Mouse (Mus musculus): ENCODE data around the gene Kbtbd13.

Kbtbd13 gene

GRCm38 (mm10) chr9:65391613-65391964, at the start of gene Kbtbd13:
TSS of gene Kbtbd13 (minus strand) at chr9:65391652.
- in situ Hi-C loops (cut with MboI; ENCODE audit: low sequenced_read_pairs): no loop called here

GRCm38 (mm10) chr9:65435671-65436301, 44.3 kb upstream of the Kbtbd13 start, which contains the start of gene Mtfmt:
TSS of gene Mtfmt (plus strand) at chr9:65435782.
- in situ Hi-C loops (cut with MboI; ENCODE audit: low sequenced_read_pairs): loop anchor here (25.0 kb wide), 1 partner anchor 152 kb away; the partner anchor contains the start of genes Pif1 and Plekho2

GRCm38 (mm10) chr9:65435211-65435610, 43.8 kb upstream of the Kbtbd13 start:
- in situ Hi-C loops (cut with MboI; ENCODE audit: low sequenced_read_pairs): loop anchor here (25.0 kb wide), 1 partner anchor 152 kb away; the partner anchor contains the start of genes Pif1 and Plekho2

DNA sequence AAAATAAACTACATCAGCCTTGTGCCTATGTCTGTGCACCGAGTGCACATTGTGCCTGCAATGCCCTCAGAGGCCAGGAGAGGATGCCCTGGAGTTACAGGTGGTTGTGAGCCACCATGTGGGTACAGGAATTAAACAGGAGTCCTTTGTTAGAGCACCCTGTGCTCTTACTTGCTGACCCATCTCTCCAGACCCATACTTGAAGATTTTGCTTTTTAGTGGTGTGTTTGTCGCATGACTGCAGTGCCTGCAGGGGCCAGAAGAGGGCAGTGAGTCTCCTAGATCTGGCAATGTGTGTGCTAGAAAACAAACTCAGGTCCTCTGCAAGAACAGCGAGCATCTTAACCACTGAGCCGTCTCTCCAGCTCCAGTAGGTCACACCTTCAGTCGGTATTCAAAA, 42.7 kb upstream of the Kbtbd13 start:
- in situ Hi-C loops (cut with MboI; ENCODE audit: low sequenced_read_pairs): loop anchor here (25.0 kb wide), 1 partner anchor 153 kb away; the partner anchor contains the start of genes Pif1 and Plekho2

DNA sequence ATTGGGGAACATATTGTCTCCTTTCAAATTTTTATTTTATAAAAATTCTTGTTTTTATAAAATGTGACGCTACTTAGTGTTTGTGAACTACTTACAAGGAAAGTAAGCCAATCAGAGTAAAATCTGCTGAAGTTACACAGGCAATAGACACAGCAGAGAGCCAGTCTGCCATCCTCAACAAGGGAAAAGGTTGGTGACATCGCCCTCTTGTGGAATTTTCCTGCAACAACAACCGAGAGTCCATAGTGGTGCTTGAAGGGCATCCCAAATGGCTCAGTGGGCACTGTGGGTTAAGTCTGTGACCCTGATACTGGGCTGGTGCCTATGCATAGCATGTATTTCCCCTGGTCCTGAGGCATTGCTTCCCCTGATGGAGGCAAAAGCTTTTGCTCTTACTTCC, 40.8 kb upstream of the Kbtbd13 start:
- in situ Hi-C loops (cut with MboI; ENCODE audit: low sequenced_read_pairs): loop anchor here (25.0 kb wide), 1 partner anchor 155 kb away; the partner anchor contains the start of genes Pif1 and Plekho2

DNA sequence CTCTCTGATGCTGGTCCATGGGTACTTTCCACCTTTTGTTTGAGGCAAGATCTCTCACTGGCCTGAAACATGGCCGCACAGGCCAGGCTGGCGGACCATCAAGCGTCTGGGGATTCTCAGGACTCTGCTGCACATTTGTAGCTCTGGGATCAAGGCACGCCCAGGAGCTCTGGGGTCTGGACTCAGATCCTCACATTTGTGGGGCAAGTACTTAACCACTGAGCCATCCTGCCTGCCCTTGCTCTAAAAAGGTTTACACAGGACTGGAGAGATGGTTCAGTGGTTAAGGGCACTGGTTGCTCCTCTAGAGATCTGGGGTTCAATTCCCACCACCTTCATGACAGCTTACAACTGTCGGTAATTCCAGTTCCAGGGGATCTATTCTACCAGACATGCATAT, 39.5 kb upstream of the Kbtbd13 start:
- in situ Hi-C loops (cut with MboI; ENCODE audit: low sequenced_read_pairs): loop anchor here (25.0 kb wide), 1 partner anchor 156 kb away; the partner anchor contains the start of genes Pif1 and Plekho2

- in situ Hi-C loops (cut with MboI; ENCODE audit: low sequenced_read_pairs): loop anchor here (25.0 kb wide), 1 partner anchor 157 kb away; the partner anchor contains the start of genes Pif1 and Plekho2
Observed at GRCm38 (mm10) chr9:65430401-65430800, 38.9 kb upstream of the Kbtbd13 start.

- in situ Hi-C loops (cut with MboI; ENCODE audit: low sequenced_read_pairs): loop anchor here (25.0 kb wide), 1 partner anchor 159 kb away; the partner anchor contains the start of genes Pif1 and Plekho2
Observed at GRCm38 (mm10) chr9:65428003-65428402, 36.6 kb upstream of the Kbtbd13 start.

GRCm38 (mm10) chr9:65427511-65427910, 36.1 kb upstream of the Kbtbd13 start:
- in situ Hi-C loops (cut with MboI; ENCODE audit: low sequenced_read_pairs): loop anchor here (25.0 kb wide), 1 partner anchor 160 kb away; the partner anchor contains the start of genes Pif1 and Plekho2

DNA sequence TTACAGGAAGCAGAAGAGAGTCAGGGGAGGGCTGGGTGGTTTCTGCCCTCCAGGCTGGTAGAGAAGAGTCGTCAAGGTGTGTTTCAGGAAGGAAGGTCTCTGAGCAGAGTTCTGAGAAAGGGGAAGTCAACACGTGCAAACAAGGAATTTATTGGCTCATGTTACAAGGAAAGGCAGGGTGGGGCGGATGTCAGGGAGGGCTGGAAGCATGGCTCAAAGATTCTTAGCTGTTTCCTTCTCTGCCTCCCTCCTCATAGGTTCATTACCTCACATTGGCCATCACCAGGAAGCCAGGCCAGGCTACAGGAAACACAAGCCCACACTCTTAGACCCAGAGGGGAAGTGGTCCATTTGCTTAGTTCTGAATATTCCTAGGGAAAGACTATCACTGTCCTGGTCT, 32.9 kb upstream of the Kbtbd13 start:
- in situ Hi-C loops (cut with MboI; ENCODE audit: low sequenced_read_pairs): no loop called here

GRCm38 (mm10) chr9:65422760-65423501, 31.5 kb upstream of the Kbtbd13 start, which contains the start of gene Slc51b:
TSS of gene Slc51b (minus strand) at chr9:65422955.
- in situ Hi-C loops (cut with MboI; ENCODE audit: low sequenced_read_pairs): no loop called here

DNA sequence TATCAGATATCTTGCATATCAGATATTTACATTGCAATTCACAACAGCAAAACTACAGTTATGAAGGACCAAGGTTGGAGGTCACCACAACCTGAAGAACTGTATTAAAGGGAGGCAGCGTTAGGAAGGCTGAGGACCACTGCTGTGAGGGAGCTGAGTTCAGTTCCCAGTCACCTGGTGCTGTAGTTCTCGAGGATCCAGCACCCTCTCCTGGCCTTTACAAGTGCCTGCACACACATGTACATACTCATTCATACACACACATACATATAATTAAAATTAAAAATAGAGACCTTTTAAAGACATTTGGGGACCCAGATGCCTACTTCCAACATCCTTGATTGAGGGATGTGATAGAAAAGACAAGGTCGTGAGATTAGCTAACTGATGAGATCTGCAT, 28.2 kb upstream of the Kbtbd13 start:
- in situ Hi-C loops (cut with MboI; ENCODE audit: low sequenced_read_pairs): no loop called here

GRCm38 (mm10) chr9:65417738-65418137, 26.3 kb upstream of the Kbtbd13 start:
- in situ Hi-C loops (cut with MboI; ENCODE audit: low sequenced_read_pairs): no loop called here

GRCm38 (mm10) chr9:65411326-65411725, 19.9 kb upstream of the Kbtbd13 start:
- in situ Hi-C loops (cut with MboI; ENCODE audit: low sequenced_read_pairs): no loop called here

DNA sequence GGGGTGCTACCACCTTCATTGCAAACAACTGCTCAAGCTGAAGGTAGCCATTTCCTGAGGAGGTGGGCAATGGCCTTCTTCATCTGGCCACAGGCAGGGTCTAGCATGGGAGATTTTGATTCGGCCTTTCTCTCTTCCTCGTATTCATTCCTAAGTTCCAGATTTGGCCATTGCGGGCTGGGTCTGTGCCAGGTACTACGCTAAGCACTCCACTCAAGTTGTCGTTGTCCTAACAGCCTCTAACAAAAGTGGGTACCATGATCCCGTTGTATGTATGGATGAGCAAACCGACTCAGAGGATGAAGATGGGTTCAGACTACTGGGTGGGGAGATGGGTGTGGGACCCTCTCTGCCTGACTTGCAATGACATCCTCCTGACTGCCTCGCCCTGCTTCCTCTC, 18.9 kb upstream of the Kbtbd13 start:
- in situ Hi-C loops (cut with MboI; ENCODE audit: low sequenced_read_pairs): no loop called here

DNA sequence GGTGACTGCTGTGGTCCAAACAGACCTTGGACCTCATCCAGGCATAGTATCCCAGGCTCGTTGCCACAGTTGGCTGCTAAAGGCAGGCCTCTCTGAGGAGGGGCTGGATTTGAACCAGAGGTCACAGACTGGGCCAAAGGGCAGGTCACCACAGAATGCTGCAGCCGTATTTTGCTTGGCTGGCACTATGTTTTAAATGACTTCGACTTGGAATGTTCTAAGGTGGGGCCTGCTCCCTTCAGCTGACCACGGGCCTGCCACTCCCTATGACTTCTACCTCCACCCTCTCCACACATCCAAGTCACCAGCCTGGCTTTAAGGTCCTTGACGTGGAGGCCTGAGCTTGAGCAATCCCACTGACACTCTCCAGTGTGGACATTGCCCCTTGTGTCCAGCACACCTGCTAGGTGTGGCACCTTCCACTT, 17.4 kb upstream of the Kbtbd13 start:
- in situ Hi-C loops (cut with MboI; ENCODE audit: low sequenced_read_pairs): no loop called here

DNA sequence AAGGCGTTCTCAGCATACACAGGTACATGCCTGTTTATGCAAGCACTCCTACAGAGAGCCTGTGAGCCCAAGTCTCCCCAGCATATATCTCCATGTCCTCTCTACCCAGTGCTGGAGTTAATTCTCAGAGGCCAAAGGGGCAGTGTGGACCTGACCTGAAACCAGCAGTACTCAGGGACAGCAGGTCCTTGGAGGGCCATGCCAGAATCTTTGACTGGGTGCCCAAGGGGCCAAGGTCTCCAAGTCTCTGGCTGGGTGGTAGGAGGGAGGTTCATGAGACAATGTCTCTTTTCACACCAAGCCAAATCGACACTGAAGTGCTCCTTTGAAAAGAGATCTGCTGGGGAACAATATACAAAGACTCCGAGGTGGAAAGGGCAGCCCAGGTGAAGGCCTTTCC, 16.4 kb upstream of the Kbtbd13 start:
- in situ Hi-C loops (cut with MboI; ENCODE audit: low sequenced_read_pairs): no loop called here

GRCm38 (mm10) chr9:65407327-65407726, 15.9 kb upstream of the Kbtbd13 start:
- in situ Hi-C loops (cut with MboI; ENCODE audit: low sequenced_read_pairs): no loop called here

DNA sequence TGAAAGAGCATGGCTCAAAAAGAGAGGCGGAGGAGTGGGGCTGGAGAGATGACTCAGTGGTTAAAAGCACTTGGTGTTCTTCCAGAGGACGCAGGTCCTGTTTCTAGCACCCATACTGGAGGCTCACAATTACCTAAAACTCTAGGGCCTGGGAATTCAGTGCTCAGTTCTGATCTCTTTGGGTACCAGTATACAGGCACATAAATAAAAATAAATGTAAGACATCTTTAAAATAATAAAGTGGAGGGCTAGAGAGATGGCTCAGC, 13.7 kb upstream of the Kbtbd13 start:
- in situ Hi-C loops (cut with MboI; ENCODE audit: low sequenced_read_pairs): no loop called here

GRCm38 (mm10) chr9:65404331-65405183, 13.1 kb upstream of the Kbtbd13 start:
- in situ Hi-C loops (cut with MboI; ENCODE audit: low sequenced_read_pairs): no loop called here

DNA sequence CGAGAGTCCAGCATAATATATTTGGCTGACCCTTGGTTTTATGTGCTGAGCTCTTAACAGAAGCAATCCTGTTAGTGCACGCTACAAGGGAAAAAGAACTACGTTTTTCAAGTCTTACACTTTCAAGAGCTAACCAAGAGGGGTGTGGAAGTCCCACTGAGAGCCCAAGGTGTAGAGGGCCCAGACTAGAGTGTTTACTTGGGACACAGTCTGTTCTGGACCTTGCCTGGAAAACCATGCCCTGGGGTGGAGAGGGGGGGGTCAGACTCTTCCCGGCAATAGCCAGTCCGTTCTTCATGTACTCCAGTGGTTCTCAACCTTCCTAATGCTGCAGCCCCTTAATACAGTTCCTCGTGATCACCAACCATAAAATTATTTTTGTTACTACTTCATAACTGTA, 8.5 kb upstream of the Kbtbd13 start:
- in situ Hi-C loops (cut with MboI; ENCODE audit: low sequenced_read_pairs): no loop called here
